Mouse (Mus musculus): Measurements from ENCODE around the gene Klrb1b.

DNA sequence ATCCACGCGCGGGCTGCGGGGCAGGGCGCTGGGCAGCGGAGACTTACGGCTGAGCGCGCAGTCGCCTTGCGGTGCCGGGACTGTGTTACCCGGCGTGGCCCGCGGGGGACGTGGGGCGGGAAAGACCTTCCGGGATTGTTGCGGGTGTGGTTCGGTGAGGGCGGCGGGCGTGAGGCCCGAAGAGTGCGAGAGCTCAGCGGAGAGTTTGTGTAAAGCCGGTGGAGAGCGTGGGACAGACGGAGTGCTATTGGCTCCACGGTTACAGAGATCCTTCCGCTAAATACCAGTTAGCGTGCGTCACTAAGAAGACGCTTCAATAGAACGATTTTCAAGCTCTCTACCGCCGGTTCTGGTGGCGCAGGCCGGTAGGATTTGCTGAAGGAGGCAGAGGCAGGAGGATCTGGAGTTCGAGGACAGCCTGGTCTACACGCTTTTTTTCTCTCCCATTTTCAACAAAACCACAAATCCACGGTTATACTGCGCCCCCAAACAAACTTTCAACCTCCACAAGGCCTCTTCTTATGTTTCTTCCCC, 16.9 kb upstream of the Klrb1b start:
- TF ChIP-seq CTCF (IDR thresholded peaks at IDR 0.05; ENCODE audit: low read depth, low read length) = no peak
- no peak for TF ChIP-seq TAL1 (conservative IDR thresholded peaks at IDR 0.05; ENCODE audit: low read depth, low read length)
- no peak for TF ChIP-seq GATA1 (IDR thresholded peaks at IDR 0.05; ENCODE audit: borderline replicate concordance, low read length)

Data from G1E (cell line).